Mouse (Mus musculus): ENCODE data around the gene Rps6ka5.

GRCm38 (mm10) chr12:100752977-100753376 is 26.2 kb upstream of the Rps6ka5 start:
- TF ChIP-seq MEF2A (IDR thresholded peaks at IDR 0.05; ENCODE audit: extremely low read depth, insufficient replicate concordance, low read depth, low read length, poor library complexity, severe bottlenecking) (no peak), MAZ (IDR thresholded peaks at IDR 0.05; ENCODE audit: low read depth, low read length) (no peak), ZNF384 (IDR thresholded peaks at IDR 0.05; ENCODE audit: low read depth, low read length) (no peak), CTCF (IDR thresholded peaks at IDR 0.05 in 2 of 3, conservative IDR thresholded peaks at IDR 0.05 in 1 of 3; ENCODE audit: control insufficient read depth in 1 of 3, insufficient read depth in 1 of 3, low read depth in 2 of 3, low read length in 3 of 3, poor library complexity in 1 of 3, severe bottlenecking in 1 of 3) (no peak), RCOR1 (IDR thresholded peaks at IDR 0.05; ENCODE audit: low read depth, low read length) (no peak), NELFE (IDR thresholded peaks at IDR 0.05; ENCODE audit: low read depth, low read length) (no peak), CHD2 (IDR thresholded peaks at IDR 0.05; ENCODE audit: low read length) (no peak), MAFK (IDR thresholded peaks at IDR 0.05; ENCODE audit: borderline replicate concordance, low read depth, low read length) (no peak), KAT2A (conservative IDR thresholded peaks at IDR 0.05; ENCODE audit: low read depth, low read length) (no peak)

Data from MEL (cell line).